Mouse (Mus musculus): ENCODE data around the gene Fto. TPM values are rescaled to one million over a fixed set of nuclear protein-coding genes. Genes with fewer than 3 reads are reported as not detected.
A peak's percentile ranks its signal among the peaks of the same experiment; 100 is the strongest.

The Fto gene
- total RNA-seq, 2 experiments from 2014 or later, result 24.6 to 53.8 TPM

- ATAC-seq (replicated peaks; ENCODE audit: low FRiP score, low TSS enrichment, poor library complexity, severe bottlenecking), result no peak
Measured at GRCm38 (mm10) chr8:91507681-91508097, 194.4 kb downstream of the Fto start.

- no peak for ATAC-seq (replicated peaks; ENCODE audit: low FRiP score, low TSS enrichment, poor library complexity, severe bottlenecking)
Measured at GRCm38 (mm10) chr8:91508284-91508683, 195.0 kb downstream of the Fto start.

GRCm38 (mm10) chr8:91509206-91509899 is 196.0 kb downstream of the Fto start:
- no peak for ATAC-seq (replicated peaks; ENCODE audit: low FRiP score, low TSS enrichment, poor library complexity, severe bottlenecking)

GRCm38 (mm10) chr8:91509900-91510260 is 196.6 kb downstream of the Fto start:
- no peak for ATAC-seq (replicated peaks; ENCODE audit: low FRiP score, low TSS enrichment, poor library complexity, severe bottlenecking)

GRCm38 (mm10) chr8:91510716-91511115 is 197.4 kb downstream of the Fto start:
- ATAC-seq (replicated peaks; ENCODE audit: low FRiP score, low TSS enrichment, poor library complexity, severe bottlenecking), result no peak

GRCm38 (mm10) chr8:91511943-91512342 is 198.6 kb downstream of the Fto start:
- ATAC-seq (replicated peaks; ENCODE audit: low FRiP score, low TSS enrichment, poor library complexity, severe bottlenecking), result no peak

GRCm38 (mm10) chr8:91514752-91515478 is 201.6 kb downstream of the Fto start:
- ATAC-seq (replicated peaks; ENCODE audit: low FRiP score, low TSS enrichment, poor library complexity, severe bottlenecking), result no peak

- no peak for ATAC-seq (replicated peaks; ENCODE audit: low FRiP score, low TSS enrichment, poor library complexity, severe bottlenecking)
Measured at GRCm38 (mm10) chr8:91516422-91516821, 203.1 kb downstream of the Fto start.

GRCm38 (mm10) chr8:91518085-91518484 is 204.8 kb downstream of the Fto start:
- peak; percentile 65 for ATAC-seq (replicated peaks; ENCODE audit: low FRiP score, low TSS enrichment, poor library complexity, severe bottlenecking)

GRCm38 (mm10) chr8:91522201-91522600 is 208.9 kb downstream of the Fto start:
- ATAC-seq (replicated peaks; ENCODE audit: low FRiP score, low TSS enrichment, poor library complexity, severe bottlenecking), result no peak

GRCm38 (mm10) chr8:91524056-91524864 is 210.9 kb downstream of the Fto start:
- ATAC-seq (replicated peaks; ENCODE audit: low FRiP score, low TSS enrichment, poor library complexity, severe bottlenecking), result no peak

- ATAC-seq (replicated peaks; ENCODE audit: low FRiP score, low TSS enrichment, poor library complexity, severe bottlenecking), result no peak
Measured at GRCm38 (mm10) chr8:91524865-91525250, 211.5 kb downstream of the Fto start.

GRCm38 (mm10) chr8:91525342-91525817 is 212.1 kb downstream of the Fto start:
- no peak for ATAC-seq (replicated peaks; ENCODE audit: low FRiP score, low TSS enrichment, poor library complexity, severe bottlenecking)

- ATAC-seq (replicated peaks; ENCODE audit: low FRiP score, low TSS enrichment, poor library complexity, severe bottlenecking), result no peak
Measured at GRCm38 (mm10) chr8:91528967-91529366, 215.6 kb downstream of the Fto start.

GRCm38 (mm10) chr8:91529699-91530098 is 216.4 kb downstream of the Fto start:
- no peak for ATAC-seq (replicated peaks; ENCODE audit: low FRiP score, low TSS enrichment, poor library complexity, severe bottlenecking)

- no peak for ATAC-seq (replicated peaks; ENCODE audit: low FRiP score, low TSS enrichment, poor library complexity, severe bottlenecking)
Measured at GRCm38 (mm10) chr8:91530656-91531055, 217.3 kb downstream of the Fto start.

GRCm38 (mm10) chr8:91531971-91532370 is 218.6 kb downstream of the Fto start:
- ATAC-seq (replicated peaks; ENCODE audit: low FRiP score, low TSS enrichment, poor library complexity, severe bottlenecking), result peak; percentile 48; the same call in 1 of the 2 replicates

- ATAC-seq (replicated peaks; ENCODE audit: low FRiP score, low TSS enrichment, poor library complexity, severe bottlenecking), result no peak
Measured at GRCm38 (mm10) chr8:91532671-91533436, 219.5 kb downstream of the Fto start.

- ATAC-seq (replicated peaks; ENCODE audit: low FRiP score, low TSS enrichment, poor library complexity, severe bottlenecking), result no peak
Measured at GRCm38 (mm10) chr8:91534752-91535151, 221.4 kb downstream of the Fto start.

Measured in megakaryocyte-erythroid progenitor cell, adult 5-6 weeks (primary cell).